Mouse (Mus musculus) lung, embryonic 16.5 days (tissue): Measurements from ENCODE around the gene Azin2. TPM values are rescaled to one million over a fixed set of nuclear protein-coding genes. Genes with fewer than 3 reads are reported as not detected.

Experiments
- ATAC-seq: fragments of 200-750 bp; cut with Nextera tagmentation; 2 replicates; pipeline ENCODE4 v1.8.0; 2017; ENCODE audit warnings: low read depth, mild to moderate bottlenecking, moderate library complexity
- H3K27ac ChIP-seq: fragments of 300-500 bp; sonication (generic); 2 replicates; pipeline ENCODE4 v1.5.1; 2014; ENCODE audit warnings: mild to moderate bottlenecking, control low read depth, low read length
- H3K27me3 ChIP-seq: fragments of 300-500 bp; sonication (generic); 2 replicates; pipeline ENCODE4 v1.6.1; 2014; ENCODE audit warnings: low read depth, low read length, mixed read lengths; ENCODE audit not compliant: control insufficient read depth, insufficient read depth
- H3K36me3 ChIP-seq: fragments of 300-500 bp; sonication (generic); 2 replicates; pipeline ENCODE4 v1.6.1; 2014; ENCODE audit warnings: low read length; ENCODE audit not compliant: control insufficient read depth, insufficient read depth
- H3K4me1 ChIP-seq: fragments of 300-500 bp; sonication (generic); replicated peaks from 2 replicates; pipeline ENCODE4 v1.6.1; 2014; ENCODE audit warnings: low read length, mixed read lengths; ENCODE audit not compliant: control insufficient read depth, insufficient read depth
- H3K4me2 ChIP-seq: fragments of 300-500 bp; sonication (generic); 2 replicates; pipeline ENCODE4 v1.6.1; 2014; ENCODE audit warnings: low read depth, low read length, control low read depth
- H3K4me3 ChIP-seq: fragments of 300-500 bp; sonication (generic); 2 replicates; pipeline ENCODE4 v1.5.1; 2014; ENCODE audit warnings: mild to moderate bottlenecking, low read length, control low read depth
- H3K9ac ChIP-seq: fragments of 300-500 bp; sonication (generic); 2 replicates; pipeline ENCODE4 v1.6.1; 2014; ENCODE audit warnings: low read length, control low read depth
- H3K9me3 ChIP-seq: fragments of 300-500 bp; sonication (generic); 2 replicates; pipeline ENCODE4 v1.6.1; 2016; ENCODE audit warnings: low read length; ENCODE audit not compliant: control insufficient read depth
- WGBS: fragments of 180-500 bp; shearing (Covaris S2); extraction: QIAGEN DNeasy Blood & Tissue Kit; methylation state at CpG from one replicate; pipeline ENCODE4 v1.1.7; 2014; 5-methylcytosine and 5-hydroxymethylcytosine counted together
- polyA plus RNA-seq: library from polyadenylated mRNA; unstranded; fragments of >200 nt; fragmentation: Nextera tagmentation; extraction: Ambion mirVana; gene quantifications from 2 replicates; pipeline ENCODE4 v1.2.1, GENCODE M21; 2015

The Azin2 gene
- polyA plus RNA-seq, 1 experiment from 2014 or later = 23.2 TPM

DNA sequence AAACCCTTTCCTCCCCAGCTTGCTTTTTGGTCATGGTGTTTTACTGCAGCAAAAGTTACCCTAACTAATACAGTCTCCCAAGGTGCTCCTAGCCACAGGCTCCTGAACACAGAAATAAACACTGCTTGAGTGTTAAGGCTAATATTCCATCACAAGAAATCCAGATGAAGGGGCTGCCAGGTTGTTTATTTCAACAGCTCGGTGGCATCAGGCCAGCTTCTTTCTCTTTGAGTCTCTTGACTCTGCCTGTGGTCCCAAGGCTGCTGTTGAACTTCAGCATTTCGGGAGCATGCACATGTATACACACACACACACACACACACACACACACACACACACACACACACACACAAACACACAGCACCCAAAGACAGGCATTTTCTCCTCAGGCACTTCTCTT is 20.9 kb upstream of the Azin2 start:
- Histone ChIP-seq H3K36me3 (no peaks in the 10 kb centered on the region), H3K4me3 (no peak overlapping the region), H3K9ac (no peak overlapping the region), H3K4me1 (peaks cover 5% of the 10 kb centered on the region), H3K9me3 (no peaks in the 10 kb centered on the region), H3K27me3 (no peaks in the 10 kb centered on the region), H3K27ac (no peak overlapping the region), H3K4me2 (no peak overlapping the region)
- ATAC-seq = no peak
- WGBS = 43% methylated on average over 2 of the region's 2 CpGs

GRCm38 (mm10) chr4:128981833-128982180 is 19.6 kb upstream of the Azin2 start:
- Histone ChIP-seq H3K9me3 (no peaks in the 10 kb centered on the region), H3K9ac (no peak overlapping the region), H3K27me3 (no peaks in the 10 kb centered on the region), H3K4me2 (no peak overlapping the region), H3K36me3 (no peaks in the 10 kb centered on the region), H3K4me1 (peaks cover 5% of the 10 kb centered on the region), H3K4me3 (no peak overlapping the region), H3K27ac (no peak overlapping the region)
- ATAC-seq = no peak
- WGBS = 69% methylated on average over 11 of the region's 11 CpGs

GRCm38 (mm10) chr4:128980890-128981832 is 18.9 kb upstream of the Azin2 start:
- 70% methylated on average over 12 of the region's 12 CpGs for WGBS
- no peak for ATAC-seq

DNA sequence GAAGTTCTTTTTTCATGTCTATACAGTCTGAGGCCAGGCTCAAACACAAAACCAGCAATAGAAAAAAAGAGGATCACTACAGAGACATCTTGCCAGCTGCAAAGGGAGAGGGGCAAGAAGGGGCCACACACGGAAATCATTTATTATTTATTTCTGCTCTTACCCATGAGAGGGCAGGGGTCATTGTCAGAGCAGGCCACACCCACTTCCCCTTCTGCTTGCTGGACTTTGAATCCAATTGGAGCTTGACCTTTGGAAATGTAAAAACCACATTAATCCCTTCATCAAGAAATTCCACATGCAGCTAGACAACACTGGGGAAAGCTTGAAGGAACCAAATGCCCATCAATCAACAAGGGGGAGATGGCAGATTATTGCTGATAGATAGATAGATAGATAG is 16.4 kb upstream of the Azin2 start:
- no peak for ATAC-seq
- H3K27me3 ChIP-seq = no peaks in the 10 kb centered on the region
- 24% methylated on average over 1 of the region's 1 CpGs for WGBS
- H3K4me1 ChIP-seq = peaks cover 2% of the 10 kb centered on the region
- H3K4me3 ChIP-seq = no peak overlapping the region
- no peaks in the 10 kb centered on the region for H3K9me3 ChIP-seq
- no peak overlapping the region for H3K4me2 ChIP-seq
- no peaks in the 10 kb centered on the region for H3K36me3 ChIP-seq
- no peak overlapping the region for H3K27ac ChIP-seq
- no peak overlapping the region for H3K9ac ChIP-seq

More at GRCm38 (mm10) chr4:128980890-128981832, 18.9 kb upstream of the Azin2 start:
- Histone ChIP-seq H3K36me3 (no peaks in the 10 kb centered on the region), H3K27me3 (no peaks in the 10 kb centered on the region), H3K9ac (no peak overlapping the region), H3K27ac (no peak overlapping the region), H3K4me1 (peaks cover 5% of the 10 kb centered on the region), H3K4me3 (no peak overlapping the region), H3K9me3 (no peaks in the 10 kb centered on the region), H3K4me2 (no peak overlapping the region)

GRCm38 (mm10) chr4:128977217-128977616 is 15.0 kb upstream of the Azin2 start:
- H3K9me3 ChIP-seq = no peaks in the 10 kb centered on the region
- H3K36me3 ChIP-seq = no peaks in the 10 kb centered on the region
- no peak overlapping the region for H3K4me3 ChIP-seq
- H3K9ac ChIP-seq = no peak overlapping the region
- no peak for ATAC-seq
- H3K27ac ChIP-seq = no peak overlapping the region
- H3K4me2 ChIP-seq = no peak overlapping the region
- H3K4me1 ChIP-seq = no peaks in the 10 kb centered on the region; the same call in 1 of the 2 replicates
- 62% methylated on average over 3 of the region's 3 CpGs for WGBS
- no peaks in the 10 kb centered on the region for H3K27me3 ChIP-seq

GRCm38 (mm10) chr4:128976577-128976976 is 14.3 kb upstream of the Azin2 start:
- 67% methylated on average over 4 of the region's 4 CpGs for WGBS
- H3K4me3 ChIP-seq = no peak overlapping the region
- no peak overlapping the region for H3K9ac ChIP-seq
- no peaks in the 10 kb centered on the region for H3K27me3 ChIP-seq
- no peak for ATAC-seq
- no peak overlapping the region for H3K4me2 ChIP-seq
- no peaks in the 10 kb centered on the region for H3K9me3 ChIP-seq
- H3K36me3 ChIP-seq = no peaks in the 10 kb centered on the region
- no peak overlapping the region for H3K27ac ChIP-seq
- no peaks in the 10 kb centered on the region; the same call in 1 of the 2 replicates for H3K4me1 ChIP-seq

DNA sequence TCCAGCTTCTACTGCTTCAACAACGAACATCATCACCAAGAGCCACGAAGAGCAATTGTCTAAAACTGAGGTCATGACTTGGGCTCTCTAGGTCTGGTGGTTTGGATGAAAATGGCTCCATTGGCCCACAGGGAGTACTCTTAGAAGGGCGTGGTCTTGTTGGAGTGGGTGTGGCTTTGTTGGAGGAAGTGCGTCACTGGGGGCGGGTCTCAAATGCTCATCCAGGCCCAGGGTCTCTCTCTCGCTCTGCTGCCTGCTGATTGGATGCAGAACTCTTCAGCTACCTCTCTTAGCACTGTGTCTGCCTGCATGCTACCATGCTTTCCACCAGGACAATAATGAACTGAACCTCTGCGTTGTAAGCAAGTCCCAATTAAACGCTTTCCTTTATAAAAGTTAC is 12.4 kb upstream of the Azin2 start:
- no peak overlapping the region for H3K9ac ChIP-seq
- H3K4me1 ChIP-seq = peaks cover 11% of the 10 kb centered on the region
- no peaks in the 10 kb centered on the region for H3K36me3 ChIP-seq
- no peaks in the 10 kb centered on the region for H3K27me3 ChIP-seq
- WGBS = 83% methylated on average over 8 of the region's 8 CpGs
- no peaks in the 10 kb centered on the region for H3K9me3 ChIP-seq
- H3K27ac ChIP-seq = no peak overlapping the region
- H3K4me3 ChIP-seq = no peak overlapping the region
- H3K4me2 ChIP-seq = no peak overlapping the region
- no peak for ATAC-seq

DNA sequence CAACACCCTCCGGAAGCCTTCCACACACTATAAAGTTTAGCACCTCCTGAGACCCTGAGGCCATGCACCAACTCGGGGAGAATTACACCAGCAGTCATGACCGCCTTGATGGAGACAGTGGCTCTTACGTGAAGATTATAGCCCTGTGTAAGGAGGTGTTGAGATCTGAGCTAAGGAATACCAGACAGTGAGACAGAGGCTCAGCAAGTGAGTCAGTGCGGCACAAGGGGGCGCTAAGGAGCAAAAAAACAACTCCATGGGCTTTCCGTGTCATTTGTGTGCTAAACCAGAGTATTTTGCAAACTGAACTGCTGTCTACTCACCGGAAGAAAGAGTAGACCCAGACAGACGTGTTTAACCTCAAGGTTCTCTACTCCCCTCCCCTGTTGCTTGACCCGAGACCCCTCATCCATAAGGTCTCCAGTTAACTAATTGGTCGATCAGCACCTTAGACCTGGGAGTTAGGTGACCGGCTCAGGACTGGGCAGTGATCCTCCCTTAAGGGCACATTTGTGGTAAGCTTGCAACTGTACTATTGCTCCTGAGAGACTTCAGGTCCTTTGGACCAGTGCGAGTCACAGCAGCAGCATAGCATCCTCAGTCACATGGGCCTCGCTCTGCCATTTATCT is 8.9 kb upstream of the Azin2 start:
- Histone ChIP-seq H3K27me3 (no peaks in the 10 kb centered on the region), H3K4me2 (no peak overlapping the region), H3K9me3 (no peaks in the 10 kb centered on the region), H3K9ac (no peak overlapping the region), H3K4me3 (no peak overlapping the region), H3K36me3 (no peaks in the 10 kb centered on the region), H3K27ac (no peak overlapping the region; the same call in 1 of the 2 replicates), H3K4me1 (peaks cover 32% of the 10 kb centered on the region)
- ATAC-seq = peak; percentile 26; the same call in 1 of the 2 replicates
- WGBS = 41% methylated on average over 14 of the region's 14 CpGs

DNA sequence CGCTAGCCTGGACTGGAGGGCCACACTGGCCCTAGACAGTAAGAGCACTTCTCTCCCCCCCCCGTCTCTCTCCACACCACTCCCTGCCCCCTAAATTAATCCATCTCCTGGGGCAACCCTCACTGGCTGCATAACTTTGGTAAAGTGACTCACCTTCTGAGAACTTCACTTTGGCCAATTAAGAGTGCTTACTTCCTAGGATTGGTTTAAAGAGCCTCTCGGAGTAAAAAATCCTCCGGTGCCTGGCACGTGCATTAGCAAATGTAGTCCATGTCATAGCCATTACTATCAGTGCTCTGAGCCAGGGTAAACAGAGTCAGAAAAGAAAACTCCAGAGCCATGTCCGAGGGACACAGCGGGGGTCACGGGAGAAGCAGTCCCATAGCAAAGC is 8.2 kb upstream of the Azin2 start:
- H3K27ac ChIP-seq = peak overlapping the region; percentile 65
- no peaks in the 10 kb centered on the region for H3K27me3 ChIP-seq
- ATAC-seq = peak; percentile 34
- H3K9ac ChIP-seq = no peak overlapping the region
- no peak overlapping the region for H3K4me2 ChIP-seq
- H3K4me3 ChIP-seq = no peak overlapping the region
- WGBS = 56% methylated on average over 7 of the region's 8 CpGs
- no peaks in the 10 kb centered on the region for H3K36me3 ChIP-seq
- H3K4me1 ChIP-seq = peaks cover 32% of the 10 kb centered on the region
- no peaks in the 10 kb centered on the region for H3K9me3 ChIP-seq
